Mouse (Mus musculus) heart, adult 11 months (tissue): ENCODE measurements around the gene Dnajb2.
A peak's percentile ranks its signal among the peaks of the same experiment; 100 is the strongest.

ENCODE experiments used
- DNase-seq: peaks from one replicate; pipeline ENCODE4 v3.0.0; 2022

Gene Dnajb2

DNA sequence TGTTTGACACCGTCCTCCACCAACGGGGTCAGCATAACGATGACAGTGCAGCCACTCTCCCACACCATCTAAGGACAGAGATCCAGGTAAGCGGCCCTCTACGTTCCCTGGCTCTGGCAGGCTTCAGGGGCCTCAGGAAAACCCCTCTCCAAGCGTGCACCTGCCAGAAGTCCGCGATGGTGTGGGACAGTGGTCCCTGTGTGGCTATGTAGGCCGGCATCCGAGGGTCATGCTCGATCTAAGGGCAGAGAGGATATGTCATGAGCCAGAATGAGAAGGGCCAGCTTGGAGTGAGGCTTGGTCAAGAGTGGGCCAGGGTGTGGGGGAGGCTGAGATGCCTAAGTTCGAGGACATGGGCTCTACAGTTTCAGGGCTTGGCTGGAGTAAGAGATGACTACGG lies 16.1 kb downstream of the Dnajb2 start:
- DNase-seq = peak; percentile 89

DNA sequence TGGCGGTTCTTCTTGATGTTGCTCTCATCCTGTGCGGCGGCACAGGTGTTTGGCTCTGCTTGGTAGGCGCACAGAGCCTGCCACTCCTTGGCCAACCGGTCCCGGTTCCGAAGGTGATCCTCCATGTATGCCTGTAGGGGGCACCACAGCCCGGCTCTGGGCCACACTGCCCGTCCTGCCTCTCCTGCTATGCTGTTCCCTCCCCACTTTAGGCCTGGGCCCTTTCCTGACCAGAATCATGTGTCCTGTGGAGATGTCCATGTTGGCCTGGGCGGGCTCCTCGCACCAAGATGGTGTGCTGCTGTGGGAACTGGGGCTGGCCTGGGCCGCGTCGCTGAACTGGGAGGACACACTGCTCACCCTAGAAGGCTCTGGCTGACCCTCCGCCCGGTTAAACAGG lies 16.8 kb downstream of the Dnajb2 start:
- no peak for DNase-seq

DNA sequence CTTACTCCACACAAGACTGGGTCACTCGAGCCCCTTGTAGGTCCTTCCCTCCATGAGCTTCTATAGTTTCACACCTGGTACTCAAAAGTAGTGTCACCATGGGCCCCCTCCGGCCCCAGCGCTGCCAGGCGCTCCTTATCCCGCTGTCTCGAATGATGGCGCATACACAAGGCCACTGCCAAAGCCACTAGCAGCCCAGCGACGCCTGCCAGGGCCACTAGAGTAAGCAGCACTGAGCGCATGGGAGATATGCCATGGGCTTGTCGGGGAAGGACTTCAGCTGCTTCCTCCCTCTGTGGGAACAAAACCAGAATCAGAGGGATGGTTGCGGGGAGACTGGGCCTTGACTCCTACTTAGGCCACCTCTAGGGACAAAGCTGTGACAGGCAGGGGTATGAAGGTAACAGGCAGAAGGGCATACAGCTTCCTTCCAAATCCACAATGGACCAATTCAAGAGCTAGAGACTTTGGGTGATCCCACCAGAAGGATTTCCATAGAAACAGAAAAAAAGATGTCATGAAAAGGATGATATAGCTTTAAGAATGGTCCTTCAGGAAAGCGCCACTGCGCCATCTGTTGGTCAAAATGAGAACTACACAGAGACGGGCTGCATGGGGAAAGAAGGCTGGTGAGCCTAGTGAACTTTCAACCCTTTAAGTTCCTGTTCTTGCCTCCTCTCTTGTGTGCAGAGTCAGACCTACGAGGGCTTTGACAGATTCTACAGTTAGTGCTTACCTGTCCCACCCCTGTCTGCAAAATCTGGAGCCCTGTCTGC lies 17.8 kb downstream of the Dnajb2 start:
- DNase-seq = peak; percentile 95

DNA sequence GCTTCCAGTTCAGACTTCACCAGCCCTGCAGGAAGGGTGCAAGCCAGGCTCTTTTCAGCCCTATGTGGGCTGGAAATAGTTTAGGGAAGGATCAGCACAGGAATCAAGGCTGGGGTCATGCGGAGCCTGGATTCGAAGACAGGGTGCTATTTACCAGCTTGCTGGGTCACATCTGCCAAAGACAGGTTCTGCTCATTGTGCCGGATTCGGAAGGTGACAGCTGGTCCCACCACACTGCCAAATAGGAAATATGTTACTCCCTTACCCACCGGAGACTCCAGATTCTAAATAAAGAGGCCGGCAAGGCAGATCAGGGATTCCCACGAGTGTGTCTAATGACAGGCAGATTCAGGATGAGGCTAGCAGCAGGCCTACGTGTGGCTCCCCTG lies 18.4 kb downstream of the Dnajb2 start:
- peak; percentile 90 for DNase-seq

DNA sequence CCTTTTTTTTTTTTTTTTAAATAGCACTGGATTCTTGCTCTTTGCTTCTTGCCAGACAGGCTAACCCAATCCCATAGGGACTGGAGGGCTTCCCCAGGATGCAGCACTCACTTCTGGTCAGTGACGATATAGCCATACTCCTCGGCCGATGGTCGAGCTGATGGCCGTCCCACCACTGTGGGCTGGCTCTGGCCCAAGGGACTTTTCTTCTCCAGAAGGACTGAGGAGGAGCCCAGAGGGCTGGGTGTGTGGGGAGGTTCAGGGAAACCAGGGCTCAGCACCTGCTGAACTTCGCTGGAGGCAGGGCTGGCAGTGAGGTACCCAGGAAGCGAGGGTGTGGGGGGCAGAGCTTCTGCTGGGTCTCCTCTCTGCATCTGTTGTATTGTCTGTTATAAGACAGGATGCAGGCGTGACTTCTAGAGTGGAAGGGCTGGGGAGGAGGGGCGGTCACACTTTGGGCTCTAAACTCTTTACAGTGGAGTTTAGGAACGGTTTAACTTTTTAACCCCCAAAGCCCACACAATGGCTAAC lies 19.4 kb downstream of the Dnajb2 start:
- DNase-seq = peak; percentile 94

DNA sequence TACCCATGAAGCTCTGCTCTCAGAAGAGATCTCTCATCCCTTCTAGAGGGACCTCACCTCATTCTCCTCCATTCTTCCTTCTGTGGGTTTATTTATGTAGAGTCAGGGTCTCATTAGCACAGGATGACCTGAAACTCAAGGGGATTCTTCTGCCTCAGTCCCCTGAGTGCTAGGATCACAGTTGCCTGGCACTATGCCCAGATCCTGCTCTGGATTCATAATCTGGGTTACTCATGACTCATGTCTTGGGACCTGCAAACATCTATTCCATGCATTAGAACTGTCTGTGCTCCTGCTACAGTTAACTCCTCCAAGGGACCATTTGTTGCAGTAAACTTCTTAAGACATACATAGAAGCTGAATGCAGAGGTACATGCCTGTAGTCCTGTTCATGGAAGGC lies 25.1 kb downstream of the Dnajb2 start:
- no peak for DNase-seq

DNA sequence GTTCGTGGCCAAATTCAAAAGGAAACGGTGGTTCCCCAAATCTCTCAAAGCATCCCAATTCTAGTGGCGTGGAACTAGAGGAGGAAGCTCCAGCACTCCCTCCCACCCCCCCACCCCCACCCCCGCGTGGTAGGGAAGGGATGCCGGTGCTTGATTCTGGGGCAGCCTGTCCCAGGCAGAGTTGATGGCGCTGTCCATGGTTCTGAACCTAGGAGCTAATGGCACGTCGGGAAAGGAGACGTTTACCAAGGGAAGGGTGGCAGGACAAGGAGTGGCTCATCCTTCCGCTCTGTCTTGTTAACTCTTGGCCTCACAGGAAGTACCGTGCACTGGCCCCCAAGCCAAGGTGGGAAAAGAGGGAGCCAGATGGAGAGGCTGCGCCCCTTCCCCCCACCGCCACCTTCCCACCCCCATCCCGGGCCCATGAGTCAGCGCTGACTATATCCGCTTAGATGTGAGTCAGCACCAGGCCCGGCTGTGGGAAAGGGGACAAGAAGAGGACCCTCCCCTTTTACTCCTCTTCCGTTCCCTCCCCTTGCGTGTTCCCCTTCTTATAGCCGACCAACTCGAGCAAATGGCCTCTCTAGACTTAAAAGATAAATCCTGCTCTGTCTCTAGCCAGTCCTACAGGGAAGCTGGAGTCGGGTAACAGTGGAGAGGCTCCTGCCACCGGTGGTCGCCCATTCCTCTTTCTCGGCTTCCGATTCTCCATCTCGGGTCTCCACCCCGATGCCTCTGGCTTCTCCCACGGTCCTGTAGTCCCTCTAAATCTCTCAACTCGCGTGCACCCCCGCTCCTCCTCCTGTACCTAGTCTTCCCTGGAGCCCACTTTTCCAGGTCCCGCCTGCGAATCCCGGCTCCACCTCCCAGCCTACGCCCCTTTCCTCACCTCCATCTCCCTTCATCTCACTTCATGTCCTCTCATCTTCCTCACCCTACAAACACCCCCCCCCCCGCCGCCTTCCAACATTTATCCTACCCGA lies 27.1 kb downstream of the Dnajb2 start:
- DNase-seq = no peak

DNA sequence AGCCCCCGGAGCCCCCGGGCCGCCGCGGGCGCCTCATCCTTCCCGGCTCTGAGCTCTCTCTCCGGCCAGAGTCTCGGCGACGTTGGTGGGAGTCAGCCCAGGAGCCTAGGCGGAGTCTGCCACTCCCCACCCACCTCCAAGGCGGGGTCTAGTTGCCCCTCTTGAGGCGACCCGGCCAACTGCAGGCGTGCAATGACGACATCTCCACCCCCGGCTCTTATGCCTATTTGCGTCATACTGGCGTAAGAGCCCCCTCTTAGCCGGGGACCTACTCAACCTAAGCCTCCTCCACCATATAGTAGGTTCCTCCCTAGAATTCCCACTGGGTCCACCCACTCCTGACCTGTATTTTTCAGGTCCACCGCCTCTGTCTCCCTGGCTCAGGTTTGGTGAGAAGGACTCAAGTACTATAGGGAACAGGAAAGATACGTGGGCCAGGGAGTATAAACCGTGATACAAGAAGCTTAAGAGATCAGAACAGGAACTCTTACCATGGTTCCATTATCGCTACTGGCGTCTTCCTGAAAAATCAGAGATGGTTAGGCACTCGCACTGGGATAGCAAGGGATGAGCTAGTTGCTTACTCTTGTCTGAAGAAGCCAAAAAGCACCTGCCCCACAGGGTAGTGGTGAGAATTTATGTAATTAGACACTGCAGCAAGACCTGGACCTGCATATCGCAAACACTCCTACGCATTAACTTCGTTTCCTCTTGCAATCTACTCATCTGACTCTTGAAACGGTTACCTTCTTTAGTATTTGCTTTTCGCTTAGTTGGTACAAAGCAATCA lies 28.1 kb downstream of the Dnajb2 start, which contains the start of gene Ptprn:
Gene Ptprn, minus strand, starts transcription at position 412 of the 790 bp plus-strand sequence.
- no peak for DNase-seq

DNA sequence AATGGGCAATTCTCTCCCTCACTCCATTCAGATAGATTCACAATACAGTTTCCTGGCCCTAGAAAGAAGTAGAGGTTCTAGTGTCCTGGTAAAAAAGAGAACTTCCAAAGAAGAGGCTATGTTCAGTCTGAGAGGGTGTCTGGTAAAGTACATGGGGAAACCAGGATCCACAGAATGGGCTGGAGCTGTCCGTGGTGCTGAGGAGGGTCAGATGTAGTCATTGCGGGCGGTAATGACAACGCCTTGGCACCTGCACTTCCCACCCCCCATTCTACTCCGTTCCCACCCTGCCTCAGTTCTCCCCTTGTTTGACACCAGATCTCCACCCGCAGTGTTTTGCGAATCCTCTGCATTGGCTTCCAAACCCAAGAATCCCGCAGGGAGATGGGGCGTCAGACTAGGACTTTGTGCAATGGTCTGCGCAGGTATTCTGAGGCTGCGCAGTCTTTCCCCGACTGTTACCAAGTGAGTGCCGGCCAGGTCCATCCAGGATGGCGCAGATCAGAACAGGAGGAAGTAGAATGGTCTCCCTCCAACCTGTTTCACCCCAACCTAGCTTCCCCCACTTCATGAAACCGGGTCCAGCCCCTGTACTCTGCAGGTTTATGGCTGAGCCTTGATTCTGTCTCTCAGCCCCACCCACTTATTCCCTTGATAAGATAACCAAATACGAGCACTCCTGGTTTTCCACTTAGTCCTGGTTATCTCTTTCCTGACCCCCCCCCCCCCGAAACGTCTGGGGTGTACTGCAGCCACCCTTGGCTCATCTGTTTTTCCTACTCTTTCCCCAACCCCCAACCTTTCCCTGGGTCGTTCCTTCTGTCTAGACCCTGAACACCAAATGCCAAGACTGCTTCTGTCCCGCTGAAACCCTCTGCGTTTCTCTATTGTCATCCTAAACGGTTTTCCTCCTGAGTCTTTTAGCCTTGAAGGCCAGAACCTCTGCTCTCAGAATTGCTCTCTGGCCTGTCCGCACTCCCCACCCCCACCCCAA lies 41.3 kb downstream of the Dnajb2 start:
- no peak for DNase-seq

DNA sequence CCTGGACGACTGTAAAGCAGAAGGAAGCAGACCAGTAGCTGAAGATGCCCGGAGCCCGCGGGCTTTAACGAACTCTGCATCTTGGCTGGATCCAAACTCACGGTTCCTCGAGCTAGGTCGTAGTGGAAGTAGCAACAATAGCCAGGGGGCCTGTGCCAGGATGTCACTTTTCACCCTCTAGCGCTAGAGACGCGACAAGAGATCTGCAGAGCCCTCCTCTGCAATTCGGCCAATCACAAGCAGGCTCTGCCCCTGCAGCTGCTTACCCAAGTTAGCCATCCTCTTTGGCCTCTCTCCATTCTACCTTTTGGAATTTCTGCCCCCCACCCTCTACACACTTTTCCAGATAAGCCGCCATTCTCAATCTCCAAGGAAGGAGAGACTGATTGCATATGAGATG lies 42.0 kb downstream of the Dnajb2 start, which contains the start of gene Resp18:
Gene Resp18, minus strand, starts transcription at position 188 of the 400 bp plus-strand sequence.
- no peak for DNase-seq

DNA sequence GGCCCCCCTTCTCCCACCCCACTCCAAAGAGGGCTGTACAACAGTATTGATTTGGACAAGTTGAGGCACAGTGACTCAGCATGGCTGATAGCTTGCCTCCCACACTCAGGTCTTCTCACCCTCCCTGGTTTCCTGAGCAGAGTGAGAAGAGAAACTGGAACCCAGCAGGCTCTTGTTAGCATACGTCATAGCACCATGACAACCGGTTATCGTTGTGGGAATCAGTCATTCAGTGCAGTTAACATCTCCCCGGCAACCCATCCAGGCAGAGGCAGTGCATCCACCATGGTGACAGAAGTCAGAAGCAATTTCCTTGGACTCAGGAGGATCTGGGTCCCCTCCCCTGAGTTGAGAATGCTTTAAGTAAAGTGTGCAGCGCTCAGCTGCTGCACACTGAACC lies 46.8 kb downstream of the Dnajb2 start:
- no peak for DNase-seq

DNA sequence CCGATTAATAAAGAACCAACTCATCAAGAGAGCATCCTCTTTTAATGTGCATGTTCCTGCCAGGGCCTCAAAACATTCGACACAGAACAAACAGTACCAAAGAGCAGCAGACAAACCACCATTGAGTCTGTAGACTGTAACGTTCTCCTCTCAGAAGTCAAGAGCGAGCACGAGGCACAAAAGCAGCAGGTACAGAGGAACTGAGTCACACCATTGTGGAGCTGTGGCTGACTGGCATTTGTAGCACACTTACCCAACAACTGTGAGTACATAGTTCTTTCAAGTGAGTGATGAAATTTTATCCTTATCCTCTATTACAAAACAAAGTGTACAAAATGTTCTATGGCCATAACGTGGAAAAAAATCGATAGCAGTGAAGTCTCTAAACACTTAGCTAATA lies 48.7 kb downstream of the Dnajb2 start:
- DNase-seq = no peak

DNA sequence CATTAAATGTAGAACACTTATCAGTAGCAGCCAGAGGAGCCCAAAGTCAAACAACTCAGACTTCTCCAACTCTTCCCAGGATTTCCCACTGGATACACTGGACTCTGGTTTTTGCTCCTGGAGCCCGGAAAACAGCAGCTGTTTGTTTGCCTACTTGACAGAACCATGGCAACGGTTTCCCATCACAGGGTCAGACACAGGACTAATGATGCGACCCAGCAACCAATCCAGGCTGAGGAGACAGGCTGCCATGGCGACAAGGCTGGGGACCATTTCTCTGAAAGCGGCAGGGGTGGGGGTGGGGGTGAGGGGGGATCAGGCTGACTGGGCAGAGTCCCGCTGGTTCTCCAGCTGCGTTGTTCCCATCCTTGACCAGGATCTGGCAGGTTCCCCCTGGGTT lies 53.2 kb downstream of the Dnajb2 start:
- DNase-seq = peak; percentile 96

DNA sequence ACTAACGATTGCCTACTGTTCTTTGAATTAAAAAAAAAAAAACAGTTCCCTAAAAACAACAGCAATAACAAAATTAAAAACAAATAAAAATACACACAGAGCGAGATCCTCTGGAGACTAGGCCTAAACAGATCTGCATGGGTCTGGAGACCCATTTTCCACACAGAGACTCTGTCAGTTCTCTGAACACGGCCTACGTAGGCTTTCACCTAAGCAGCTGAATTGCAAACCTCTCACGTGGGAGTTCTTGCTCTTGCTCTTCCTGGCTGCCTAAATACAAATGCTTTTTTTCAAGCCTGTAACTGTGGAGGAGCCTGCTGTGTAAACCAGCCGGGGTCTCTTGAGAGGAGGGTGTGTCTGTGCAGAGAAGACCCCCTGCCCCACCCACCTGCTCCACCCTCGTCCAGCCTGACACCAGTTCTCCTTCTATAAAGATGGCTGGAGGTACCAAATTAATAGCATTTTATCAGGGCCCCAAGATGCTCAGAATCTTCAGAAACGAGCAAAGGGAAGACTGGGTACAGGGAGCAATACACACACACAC lies 53.8 kb downstream of the Dnajb2 start:
- DNase-seq = no peak

DNA sequence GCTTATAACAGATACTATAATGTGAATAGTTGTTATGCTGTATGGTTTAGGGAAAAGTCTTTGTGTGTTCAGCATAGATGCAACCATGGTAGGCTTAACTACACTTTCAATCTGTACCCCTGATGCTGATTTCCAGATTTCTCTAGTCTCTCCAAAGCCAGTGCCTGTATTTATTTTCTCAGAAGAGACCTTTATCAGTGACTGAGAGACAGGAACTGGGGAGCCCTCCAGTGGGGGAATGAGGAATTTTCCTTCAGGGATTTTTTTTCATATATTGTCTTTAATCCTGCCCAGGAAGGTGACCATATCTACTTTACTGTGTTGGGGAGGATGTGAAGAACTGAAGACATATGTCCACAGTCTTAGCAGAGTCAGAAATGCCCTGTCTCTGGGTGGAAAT lies 54.4 kb downstream of the Dnajb2 start:
- DNase-seq = no peak

DNA sequence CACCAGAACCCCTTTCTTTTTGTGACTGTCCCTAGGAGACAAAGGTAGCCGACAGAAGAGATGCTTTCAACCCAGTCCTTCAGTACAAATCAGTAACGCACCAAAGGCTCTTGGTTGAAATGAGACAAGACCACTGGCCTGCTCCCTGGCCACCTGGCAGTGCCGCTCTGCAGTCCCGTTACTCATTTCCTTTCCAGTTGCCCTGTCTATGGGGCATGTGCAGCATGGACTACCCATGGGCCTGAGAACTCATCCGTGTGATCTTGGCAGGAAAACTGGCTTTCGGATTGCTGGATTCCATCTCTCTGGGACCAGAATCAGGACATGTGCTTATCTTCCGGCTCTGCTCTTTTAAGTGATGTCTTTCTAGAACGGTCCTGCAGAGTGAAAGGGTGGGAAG lies 55.1 kb downstream of the Dnajb2 start:
- DNase-seq = no peak

DNA sequence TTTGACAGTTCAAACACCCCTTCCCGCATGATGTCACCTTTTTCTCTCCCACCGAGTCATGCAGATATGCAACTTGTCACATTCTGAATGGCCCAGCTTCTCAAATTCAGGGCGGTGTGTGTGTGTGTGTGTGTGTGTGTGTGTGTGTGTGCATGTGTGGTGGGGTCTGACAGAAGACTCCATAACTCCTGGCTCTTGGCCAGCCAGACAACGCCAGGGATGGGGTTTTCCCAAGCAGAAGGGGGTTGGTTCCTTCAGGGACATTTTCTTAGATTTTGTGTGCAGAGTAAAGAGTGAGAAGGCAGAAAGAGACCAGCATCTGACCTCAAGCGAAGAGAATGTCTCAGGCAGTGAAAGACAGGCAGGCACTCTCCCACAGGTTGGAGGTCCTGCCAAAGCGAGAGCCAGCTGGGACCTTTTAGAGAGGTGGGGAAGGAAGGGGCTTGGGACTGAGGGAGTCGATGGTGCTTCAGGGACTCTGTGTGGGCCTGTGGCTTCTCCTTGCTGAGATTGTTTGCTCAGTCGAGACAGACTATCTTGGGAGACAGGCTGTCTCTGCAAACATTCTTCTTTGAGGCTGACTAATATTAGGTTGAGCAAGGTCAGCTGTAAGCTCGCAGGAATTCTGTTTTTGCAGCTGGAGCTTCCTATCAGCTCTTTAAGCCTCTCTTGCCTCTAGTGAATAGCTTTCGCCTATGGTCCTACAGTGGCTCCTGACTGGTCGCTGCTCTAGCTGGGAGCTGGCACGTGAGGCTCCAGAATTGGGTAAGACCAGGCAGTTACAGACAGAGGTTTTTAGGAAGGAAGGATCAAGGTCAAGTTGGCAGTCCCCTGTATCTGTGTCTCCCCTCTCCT lies 56.5 kb downstream of the Dnajb2 start:
- peak; percentile 94 for DNase-seq

DNA sequence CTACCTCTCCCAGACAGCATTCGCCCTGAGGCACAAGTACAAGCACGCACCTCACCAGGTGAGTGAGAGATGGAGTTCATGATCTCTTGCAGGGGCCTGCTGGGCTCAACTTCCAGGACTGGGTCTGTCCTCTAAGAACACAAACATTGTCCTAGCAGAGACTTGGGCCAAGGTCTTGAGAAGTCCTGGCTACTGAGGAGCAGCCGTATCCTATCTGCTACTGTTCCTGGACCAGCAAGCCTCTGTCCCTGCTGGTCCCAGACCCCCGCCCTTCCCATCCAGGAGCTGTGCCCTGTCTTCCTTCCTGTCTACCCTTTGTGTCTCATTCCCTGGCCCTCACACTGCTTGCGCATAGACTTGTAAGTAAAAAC lies 57.1 kb downstream of the Dnajb2 start:
- peak; percentile 91 for DNase-seq

DNA sequence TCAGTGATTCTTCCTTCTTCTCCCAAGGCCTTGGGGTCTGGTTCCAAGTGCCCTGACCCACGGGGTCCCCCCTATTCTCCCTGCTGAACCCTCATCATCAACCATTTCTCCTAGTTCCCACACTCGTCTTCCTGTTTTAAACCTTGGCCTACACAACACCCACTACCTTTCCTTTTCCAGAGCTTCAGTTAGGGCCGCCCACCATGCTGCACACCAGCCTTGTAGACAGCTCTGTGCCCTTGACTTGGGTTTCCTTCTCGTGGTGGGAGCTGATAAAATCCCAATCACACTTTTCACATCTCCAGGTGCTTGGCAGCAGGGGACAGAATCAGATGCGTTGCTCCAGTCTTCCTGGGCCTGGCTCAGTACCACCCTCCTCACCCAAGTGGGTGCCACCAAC lies 58.1 kb downstream of the Dnajb2 start:
- no peak for DNase-seq
